Mouse (Mus musculus): Measurements from ENCODE around the gene Rlf. TPM values are rescaled to one million over a fixed set of nuclear protein-coding genes. Genes with fewer than 3 reads are reported as not detected.
A peak's percentile ranks its signal among the peaks of the same experiment; 100 is the strongest.
"Not testable (repeated sequence)": the region's sequence is repeated elsewhere in the genome, so short reads cannot be mapped to it uniquely, and the experiment has no call there.

Rlf gene
- polyA plus RNA-seq, 1 experiment from 2014 or later: 34.5 TPM

GRCm38 (mm10) chr4:121213936-121214792, 720 bp downstream of the Rlf start:
- 4% methylated on average over 36 of the region's 36 CpGs for WGBS
- Histone ChIP-seq H3K36me3 (replicated peaks) (no peaks in the 10 kb centered on the region), H3K27ac (peak overlapping the region; percentile 89), H3K4me1 (peaks cover 20% of the 10 kb centered on the region), H3K4me2 (peak overlapping the region; percentile 80), H3K9me3 (no peaks in the 10 kb centered on the region), H3K9ac (peak overlapping the region; percentile 93), H3K27me3 (peaks cover 19% of the 10 kb centered on the region; the same call in 1 of the 2 replicates), H3K4me3 (replicated peaks) (peak overlapping the region; percentile 83)
- ATAC-seq (ENCODE audit: low FRiP score): peak; percentile 81

- H3K9me3 ChIP-seq: no peaks in the 10 kb centered on the region
- H3K4me1 ChIP-seq: peaks cover 15% of the 10 kb centered on the region
- H3K9ac ChIP-seq: no peak overlapping the region
- H3K27ac ChIP-seq: no peak overlapping the region
- ATAC-seq (ENCODE audit: low FRiP score): no peak
- H3K4me3 ChIP-seq (replicated peaks): no peak overlapping the region
- H3K4me2 ChIP-seq: no peak overlapping the region
- H3K27me3 ChIP-seq: no peaks in the 10 kb centered on the region
- 94% methylated on average over 4 of the region's 4 CpGs for WGBS
- H3K36me3 ChIP-seq (replicated peaks): peaks cover 3% of the 10 kb centered on the region; the same call in 1 of the 2 replicates
Measured at GRCm38 (mm10) chr4:121208911-121209310, 6.0 kb downstream of the Rlf start.

- 82% methylated on average over 4 of the region's 4 CpGs for WGBS
Measured at GRCm38 (mm10) chr4:121197856-121198255, 17.0 kb downstream of the Rlf start.

GRCm38 (mm10) chr4:121196995-121197394, 17.9 kb downstream of the Rlf start:
- WGBS: 96% methylated on average over 4 of the region's 4 CpGs
- Histone ChIP-seq H3K27me3 (no peaks in the 10 kb centered on the region), H3K4me1 (no peaks in the 10 kb centered on the region), H3K4me3 (replicated peaks) (no peak overlapping the region), H3K4me2 (no peak overlapping the region), H3K27ac (no peak overlapping the region), H3K9me3 (no peaks in the 10 kb centered on the region), H3K9ac (no peak overlapping the region), H3K36me3 (replicated peaks) (peaks cover 5% of the 10 kb centered on the region; the same call in 1 of the 2 replicates)
- no peak for ATAC-seq (ENCODE audit: low FRiP score)

More at GRCm38 (mm10) chr4:121197856-121198255, 17.0 kb downstream of the Rlf start:
- Histone ChIP-seq H3K36me3 (replicated peaks) (peaks cover 5% of the 10 kb centered on the region; the same call in 1 of the 2 replicates), H3K9me3 (no peaks in the 10 kb centered on the region), H3K9ac (no peak overlapping the region), H3K27me3 (no peaks in the 10 kb centered on the region), H3K4me2 (no peak overlapping the region), H3K4me3 (replicated peaks) (no peak overlapping the region), H3K27ac (no peak overlapping the region), H3K4me1 (no peaks in the 10 kb centered on the region)
- no peak for ATAC-seq (ENCODE audit: low FRiP score)

- peaks cover 5% of the 10 kb centered on the region; the same call in 1 of the 2 replicates for H3K36me3 ChIP-seq (replicated peaks)
- 93% methylated on average over 2 of the region's 2 CpGs for WGBS
- no peaks in the 10 kb centered on the region for H3K4me1 ChIP-seq
- no peaks in the 10 kb centered on the region for H3K27me3 ChIP-seq
- H3K27ac ChIP-seq: no peak overlapping the region
- H3K9me3 ChIP-seq: no peaks in the 10 kb centered on the region
- H3K4me2 ChIP-seq: no peak overlapping the region
- ATAC-seq (ENCODE audit: low FRiP score): no peak
- no peak overlapping the region for H3K4me3 ChIP-seq (replicated peaks)
- H3K9ac ChIP-seq: no peak overlapping the region
Measured at GRCm38 (mm10) chr4:121196205-121196604, 18.7 kb downstream of the Rlf start.

- no peak overlapping the region for H3K4me3 ChIP-seq (replicated peaks)
- no peak overlapping the region for H3K9ac ChIP-seq
- no peak overlapping the region for H3K4me2 ChIP-seq
- H3K36me3 ChIP-seq (replicated peaks): peaks cover 5% of the 10 kb centered on the region; the same call in 1 of the 2 replicates
- H3K4me1 ChIP-seq: no peaks in the 10 kb centered on the region
- H3K27me3 ChIP-seq: no peaks in the 10 kb centered on the region
- H3K9me3 ChIP-seq: no peaks in the 10 kb centered on the region
- ATAC-seq (ENCODE audit: low FRiP score): no peak
- no peak overlapping the region for H3K27ac ChIP-seq
Measured at GRCm38 (mm10) chr4:121194736-121195135, 20.1 kb downstream of the Rlf start.

- Histone ChIP-seq H3K4me3 (replicated peaks) (no peak overlapping the region), H3K4me2 (no peak overlapping the region), H3K36me3 (replicated peaks) (peaks cover 10% of the 10 kb centered on the region), H3K9ac (no peak overlapping the region), H3K4me1 (no peaks in the 10 kb centered on the region), H3K27me3 (no peaks in the 10 kb centered on the region), H3K9me3 (no peaks in the 10 kb centered on the region), H3K27ac (no peak overlapping the region)
- 97% methylated on average over 2 of the region's 2 CpGs for whole genome bisulfite sequencing
- ATAC-seq (ENCODE audit: low FRiP score): no peak
Measured at GRCm38 (mm10) chr4:121192306-121192705, 22.6 kb downstream of the Rlf start.

- H3K4me3 ChIP-seq (replicated peaks): no peak overlapping the region
- 93% methylated on average over 3 of the region's 3 CpGs for WGBS
- no peak overlapping the region for H3K9ac ChIP-seq
- no peak for ATAC-seq (ENCODE audit: low FRiP score)
- H3K36me3 ChIP-seq (replicated peaks): peaks cover 13% of the 10 kb centered on the region
- no peaks in the 10 kb centered on the region for H3K9me3 ChIP-seq
- H3K27ac ChIP-seq: no peak overlapping the region
- no peak overlapping the region for H3K4me2 ChIP-seq
- H3K27me3 ChIP-seq: no peaks in the 10 kb centered on the region
- H3K4me1 ChIP-seq: no peaks in the 10 kb centered on the region
Measured at GRCm38 (mm10) chr4:121189341-121189740, 25.5 kb downstream of the Rlf start.

GRCm38 (mm10) chr4:121179669-121180068, 35.2 kb downstream of the Rlf start:
- no peaks in the 10 kb centered on the region for H3K27me3 ChIP-seq
- H3K9ac ChIP-seq: no peak overlapping the region
- 94% methylated on average over 3 of the region's 3 CpGs for WGBS
- H3K4me1 ChIP-seq: no peaks in the 10 kb centered on the region
- H3K9me3 ChIP-seq: 0 out of 2 replicates have a peak, but pooled peaks cover 6% of the 10 kb centered on the region
- ATAC-seq (ENCODE audit: low FRiP score): no peak
- no peak overlapping the region for H3K4me2 ChIP-seq
- no peak overlapping the region for H3K4me3 ChIP-seq (replicated peaks)
- H3K27ac ChIP-seq: no peak overlapping the region
- H3K36me3 ChIP-seq (replicated peaks): peaks cover 25% of the 10 kb centered on the region

GRCm38 (mm10) chr4:121167656-121168055, 47.2 kb downstream of the Rlf start:
- Histone ChIP-seq H3K9me3 (peaks cover 3% of the 10 kb centered on the region; the same call in 1 of the 2 replicates), H3K4me2 (no peak overlapping the region), H3K36me3 (replicated peaks) (peaks cover 51% of the 10 kb centered on the region), H3K9ac (no peak overlapping the region), H3K27ac (no peak overlapping the region), H3K4me3 (replicated peaks) (no peak overlapping the region), H3K4me1 (no peaks in the 10 kb centered on the region), H3K27me3 (no peaks in the 10 kb centered on the region)
- ATAC-seq (ENCODE audit: low FRiP score): no peak
- WGBS: 90% methylated on average over 2 of the region's 2 CpGs

- WGBS: 88% methylated on average over 4 of the region's 5 CpGs
- not testable (repeated sequence) for H3K9me3 ChIP-seq; H3K9ac ChIP-seq; H3K4me2 ChIP-seq; H3K4me1 ChIP-seq; H3K4me3 ChIP-seq (replicated peaks); H3K27me3 ChIP-seq; ATAC-seq (ENCODE audit: low FRiP score); H3K27ac ChIP-seq
- peaks cover 46% of the 10 kb centered on the region for H3K36me3 ChIP-seq (replicated peaks)
Measured at GRCm38 (mm10) chr4:121166697-121167096, 48.2 kb downstream of the Rlf start.

- Histone ChIP-seq H3K36me3 (replicated peaks) (peaks cover 25% of the 10 kb centered on the region), H3K4me1 (no peaks in the 10 kb centered on the region), H3K27me3 (no peaks in the 10 kb centered on the region), H3K9me3 (no peaks in the 10 kb centered on the region), H3K9ac (no peak overlapping the region), H3K4me2 (no peak overlapping the region), H3K4me3 (replicated peaks) (no peak overlapping the region), H3K27ac (no peak overlapping the region)
- ATAC-seq (ENCODE audit: low FRiP score): no peak
- WGBS: 97% methylated on average over 2 of the region's 2 CpGs
Measured at GRCm38 (mm10) chr4:121163501-121164030, 51.3 kb downstream of the Rlf start.

Data from forebrain, embryonic 12.5 days (tissue).